Comparison of ENCODE assay signal across 21 mouse cellular contexts in genomic region chr4:82200306-82200705, GRCm38 (mm10).
DNase-seq lines count a peak whose midpoint lies in the region; ATAC-seq and TF ChIP-seq lines count a peak whose summit lies in the region.
"Had no signal": no experiment of that assay in that cellular context is flagged by ENCODE, and none has a peak within 500 bp of the region (broad histone marks: within the 10 kb centered on the region; RNA-seq: fewer than 3 reads in every experiment).

No protein-coding gene starts in this region.

- no peaks in the 10 kb centered on the region for H3K9me3 ChIP-seq in lung, embryonic 16.5 days (ENCODE audit: control insufficient read depth, low read length)
- H3K9me3 ChIP-seq: forebrain, embryonic 13.5 days; hindbrain, embryonic 10.5 days; kidney, embryonic 15.5 days; limb, embryonic 13.5 days; liver, embryonic 13.5 days; midbrain, embryonic 10.5 days had no signal

- H3K4me2 ChIP-seq in lung, embryonic 16.5 days (ENCODE audit: low read depth, low read length) = no peak overlapping the region
- H3K4me2 ChIP-seq: forebrain, embryonic 13.5 days; heart, embryonic 13.5 days; kidney, embryonic 15.5 days; limb, embryonic 13.5 days; liver, embryonic 13.5 days had no signal

- no peaks in the 10 kb centered on the region for H3K27me3 ChIP-seq in lung, embryonic 16.5 days (ENCODE audit: control insufficient read depth, insufficient read depth, low read depth, low read length)
- H3K27me3 ChIP-seq: forebrain, embryonic 13.5 days; heart, embryonic 13.5 days; kidney, embryonic 15.5 days; limb, embryonic 13.5 days; liver, embryonic 13.5 days had no signal

- H3K9ac ChIP-seq in lung, embryonic 16.5 days (ENCODE audit: low read length) = no peak overlapping the region
- H3K9ac ChIP-seq: forebrain, embryonic 13.5 days; heart, embryonic 13.5 days; kidney, embryonic 15.5 days; limb, embryonic 13.5 days; liver, embryonic 13.5 days had no signal

- no peak overlapping the region for H3K27ac ChIP-seq in lung, embryonic 16.5 days (ENCODE audit: low read length)
- H3K27ac ChIP-seq: forebrain, embryonic 13.5 days; heart, embryonic 13.5 days; hindbrain, embryonic 10.5 days; hindbrain, postnatal 0 days; kidney, embryonic 15.5 days; limb, embryonic 13.5 days; liver, embryonic 13.5 days; macrophage; midbrain, embryonic 10.5 days; stomach, postnatal 0 days had no signal

- peaks cover 6% of the 10 kb centered on the region for H3K4me1 ChIP-seq in lung, adult 2 months (ENCODE audit: control insufficient read depth, insufficient read depth, low read length)
- H3K4me1 ChIP-seq in lung, embryonic 16.5 days (replicated peaks; ENCODE audit: control insufficient read depth, insufficient read depth, low read length) = no peaks in the 10 kb centered on the region; the same call in 1 of the 2 replicates
- H3K4me1 ChIP-seq: forebrain, embryonic 13.5 days; hindbrain, embryonic 10.5 days; liver, embryonic 13.5 days; midbrain, embryonic 10.5 days had no signal

- 39% methylated on average over 2 of the region's 2 CpGs for WGBS in lung, adult 2 months
- 59% methylated on average over 2 of the region's 2 CpGs for WGBS in lung, embryonic 16.5 days

- peak; percentile 20; the same call in 1 of the 2 replicates for ATAC-seq in lung, embryonic 16.5 days (ENCODE audit: low read depth)
- ATAC-seq: forebrain, embryonic 13.5 days; hindbrain, postnatal 0 days; intestine, postnatal 0 days had no signal

- peak; percentile 16 for DNase-seq in gastrocnemius, postnatal 25 days
- DNase-seq in gastrocnemius, postnatal 14 days = no peak
- peak; percentile 7 to 16 for DNase-seq in lung, adult 18-20 months
- DNase-seq in lung, adult 2 months = no peak
- peak; percentile 32 for DNase-seq in skeletal muscle tissue, adult 2 months (ENCODE audit: low read depth, low spot score)
- no peak for DNase-seq in embryo, embryonic 9.5 days (ENCODE audit: extremely low spot score)
- DNase-seq: cerebellum, adult 9-10 months; layer of hippocampus, postnatal 36 days; liver, embryonic 13.5 days; right cerebral cortex, postnatal 25 days had no signal

- TF ChIP-seq POLR2A in lung, adult 2 months (IDR thresholded peaks at IDR 0.05; ENCODE audit: borderline replicate concordance, extremely low read depth, low read depth, low read length) = no peak

- H3K4me3 ChIP-seq in lung, adult 2 months (replicated peaks; ENCODE audit: extremely low read depth, low read depth, low read length) = no peak overlapping the region
- H3K4me3 ChIP-seq in lung, embryonic 16.5 days (ENCODE audit: low read length) = no peak overlapping the region
- H3K4me3 ChIP-seq: forebrain, embryonic 13.5 days; heart, embryonic 13.5 days; hindbrain, embryonic 10.5 days; kidney, embryonic 15.5 days; limb, embryonic 13.5 days; liver, embryonic 13.5 days; midbrain, embryonic 10.5 days had no signal

- H3K36me3 ChIP-seq in lung, embryonic 16.5 days (ENCODE audit: control insufficient read depth, insufficient read depth, low read length) = no peaks in the 10 kb centered on the region
- H3K36me3 ChIP-seq: heart, embryonic 13.5 days; hindbrain, embryonic 10.5 days; kidney, embryonic 15.5 days; limb, embryonic 13.5 days; liver, embryonic 13.5 days; midbrain, embryonic 10.5 days had no signal

- no peak for TF ChIP-seq CTCF in lung, adult 2 months (IDR thresholded peaks at IDR 0.05; ENCODE audit: insufficient read depth, low read length)

- intact Hi-C loops in gastrocnemius, postnatal 14 days (cut with DNase I; ENCODE audit: low total_unique reads) = no loop called here

Comparison
In these comparisons a context has a peak if more than half of its experiments do, and no peak if none do; other contexts are left out.
1. DNase-seq: peak in gastrocnemius, postnatal 25 days (single experiment), lung, adult 18-20 months (2 of 2) and skeletal muscle tissue, adult 2 months (single experiment); none in gastrocnemius, postnatal 14 days (single experiment), lung, adult 2 months (single experiment) and embryo, embryonic 9.5 days (single experiment).